Mouse (Mus musculus) heart, adult 2 months (tissue): Measurements from ENCODE around the gene Ntmt1.

Experiments used
- CTCF ChIP-seq: fragments of 200-600 bp; IDR thresholded peaks from 2 replicates; pipeline ENCODE4 v1.8.1; 2022; ENCODE audit warnings: antibody characterized with exemption, mild to moderate bottlenecking, moderate library complexity
- EP300 ChIP-seq: fragments of 200-500 bp; IDR thresholded peaks from 2 replicates; pipeline ENCODE4 v1.6.1; 2011; ENCODE audit warnings: low read depth, low read length, control low read depth; ENCODE audit not compliant: insufficient read depth
- POLR2A ChIP-seq: fragments of 200-500 bp; IDR thresholded peaks from 2 replicates; pipeline ENCODE4 v1.6.1; 2011; ENCODE audit warnings: mild to moderate bottlenecking, low read depth, low read length, control low read depth; ENCODE audit not compliant: insufficient read depth

DNA sequence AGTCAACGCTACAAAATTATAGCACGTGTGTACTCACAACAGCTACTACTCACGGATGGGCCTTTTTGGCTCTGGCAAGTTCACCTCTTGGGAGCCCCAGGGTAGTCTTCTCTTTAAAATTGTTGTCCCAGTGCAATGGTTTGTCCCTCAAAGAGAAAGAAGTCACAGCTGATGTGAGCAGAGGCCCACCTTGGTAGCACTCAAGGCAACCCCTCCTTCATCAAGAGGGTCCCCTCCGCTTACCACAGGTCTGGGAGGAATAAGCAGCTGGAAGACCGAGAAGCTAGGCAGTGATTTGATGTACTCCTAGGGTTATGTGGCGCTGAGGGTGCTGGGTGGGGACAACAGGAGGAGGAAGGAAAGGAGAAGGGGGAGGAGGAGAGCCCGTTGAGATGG lies 7.0 kb upstream of the Ntmt1 start:
- TF ChIP-seq POLR2A (no peak), EP300 (no peak), CTCF (no peak)
